Mouse (Mus musculus): ENCODE results near the gene Anp32e.
"Not testable (repeated sequence)": the region's sequence is repeated elsewhere in the genome, so short reads cannot be mapped to it uniquely, and the experiment has no call there.

The Anp32e gene

DNA sequence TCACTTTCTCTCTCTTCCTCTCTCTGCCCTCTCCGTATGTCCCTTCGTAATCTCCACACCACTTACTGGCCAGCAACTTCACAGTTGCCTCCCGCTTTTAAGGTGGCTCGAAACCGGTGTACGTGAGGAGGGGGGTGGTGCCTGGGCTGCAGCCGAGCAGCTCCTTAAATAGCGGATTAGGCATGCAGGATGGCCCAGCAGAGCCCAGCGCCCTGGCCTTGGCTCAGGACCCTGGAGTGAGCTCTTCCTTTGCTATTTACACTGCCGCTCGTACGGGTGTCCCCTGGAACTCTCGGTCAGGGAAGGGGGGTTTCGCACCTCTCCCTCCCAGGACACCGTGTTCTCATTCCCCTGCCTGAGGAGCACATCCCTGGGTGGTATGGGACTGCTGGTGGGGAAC is 24.5 kb upstream of the Anp32e start, which contains the start of gene Car14:
Gene Car14 (minus strand): TSS at position 124 of the 400 bp plus-strand sequence.
- DNase-seq (ENCODE audit: low spot score), result peak; percentile 55

DNA sequence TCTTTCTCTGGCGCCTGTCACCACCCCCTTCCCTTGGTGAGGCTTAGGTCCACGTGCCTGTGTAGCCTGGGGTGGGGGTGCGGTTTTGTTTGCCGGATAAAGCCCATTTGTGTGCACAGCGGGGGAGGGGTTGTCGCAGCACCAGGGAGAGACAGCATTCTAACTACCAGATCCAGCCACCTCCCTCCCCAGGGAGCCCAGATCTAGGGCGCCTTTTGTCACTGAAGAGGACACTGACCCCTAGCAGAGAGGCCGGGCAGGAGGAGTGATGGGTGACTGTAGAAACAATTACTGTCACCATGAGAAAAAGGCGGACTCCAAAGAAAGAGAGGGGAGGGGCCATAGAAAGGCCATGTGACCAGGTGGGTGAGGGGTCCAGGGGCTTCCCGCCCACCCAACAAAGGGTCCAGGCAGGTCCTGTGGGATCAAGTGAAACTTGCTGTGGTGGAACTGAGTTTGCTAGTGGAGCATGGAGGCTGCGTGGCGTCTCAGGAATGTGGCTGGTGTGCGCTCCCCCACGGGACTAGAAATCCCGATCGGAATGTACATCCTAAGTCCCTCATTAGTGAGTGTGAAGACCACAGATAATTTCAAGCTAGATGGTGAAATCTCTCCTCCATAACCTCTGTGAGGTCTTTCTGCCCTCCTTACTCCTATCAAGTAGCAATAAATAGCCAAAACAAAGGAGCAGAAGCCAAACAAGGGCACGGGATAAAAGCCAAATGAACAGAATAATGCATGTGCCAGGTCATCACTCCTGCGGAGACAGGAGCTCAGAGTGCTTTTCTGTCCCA is 23.7 kb upstream of the Anp32e start:
- peak; percentile 56 for DNase-seq (ENCODE audit: low spot score)

DNA sequence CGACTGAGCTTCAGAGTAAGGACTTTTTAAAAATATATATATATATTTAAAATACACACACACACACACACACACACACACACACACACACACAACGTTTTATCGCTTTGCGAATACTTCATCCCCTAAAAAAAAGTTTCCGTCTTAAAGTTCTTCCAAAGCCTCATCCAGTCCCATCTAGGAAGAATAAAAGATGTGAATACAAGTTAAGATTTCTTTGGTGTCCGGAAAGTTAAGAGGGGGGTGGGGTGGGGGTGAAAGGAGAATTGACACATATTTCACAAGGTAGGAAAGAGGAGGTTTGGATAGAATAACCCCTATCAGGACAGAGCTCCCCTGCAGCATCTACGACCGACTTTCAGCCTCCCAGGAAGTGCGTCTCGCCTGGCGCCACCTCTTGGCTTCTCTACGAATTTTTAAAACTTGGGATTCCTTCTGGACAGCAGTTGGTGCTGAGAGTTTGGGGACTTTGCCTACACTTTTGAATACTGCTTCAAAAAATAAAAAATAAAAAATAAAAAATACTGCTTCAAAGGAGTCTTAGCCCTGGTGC is 23.0 kb upstream of the Anp32e start:
- DNase-seq (ENCODE audit: low spot score), result peak; percentile 61

DNA sequence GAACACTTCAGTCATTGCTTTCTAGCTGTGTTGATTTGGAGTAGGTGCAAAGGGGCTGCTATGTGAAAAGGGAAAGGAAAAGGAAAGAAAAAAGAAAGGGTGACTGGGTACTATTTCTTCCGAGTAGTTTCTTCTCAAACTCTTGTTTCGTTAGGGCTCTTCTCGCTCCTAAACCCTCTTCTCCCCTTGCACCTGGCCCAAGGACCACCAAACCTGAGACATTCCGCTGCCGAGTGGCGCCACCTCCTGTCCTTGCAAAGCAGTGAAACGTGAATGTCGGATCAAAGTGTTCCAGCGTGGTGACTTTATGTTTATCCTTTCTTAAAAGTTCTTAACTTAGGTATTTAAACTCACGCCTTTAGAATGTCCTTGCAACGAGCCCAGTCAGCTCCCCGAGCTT is 22.2 kb upstream of the Anp32e start:
- DNase-seq (ENCODE audit: low spot score), result peak; percentile 56

DNA sequence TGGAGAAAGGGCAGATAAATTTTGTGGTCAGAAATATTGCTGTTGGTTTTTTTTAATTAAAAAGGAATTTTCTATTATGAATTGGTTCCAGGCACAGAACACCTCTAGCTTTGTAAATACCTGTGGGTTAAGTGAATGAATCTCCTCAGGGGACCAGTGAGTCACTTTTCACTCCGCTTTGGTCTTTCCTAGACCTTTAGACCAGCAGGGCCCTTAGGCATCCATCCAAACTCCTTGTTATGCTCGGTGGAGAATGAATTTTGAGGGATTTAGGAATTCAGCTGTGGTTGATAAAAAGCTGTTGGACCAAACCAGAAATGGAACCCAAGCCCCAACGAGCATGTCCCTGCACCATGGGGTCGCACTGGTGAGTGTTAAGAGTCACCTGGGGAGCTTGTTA is 21.4 kb upstream of the Anp32e start:
- no peak for DNase-seq (ENCODE audit: low spot score)

DNA sequence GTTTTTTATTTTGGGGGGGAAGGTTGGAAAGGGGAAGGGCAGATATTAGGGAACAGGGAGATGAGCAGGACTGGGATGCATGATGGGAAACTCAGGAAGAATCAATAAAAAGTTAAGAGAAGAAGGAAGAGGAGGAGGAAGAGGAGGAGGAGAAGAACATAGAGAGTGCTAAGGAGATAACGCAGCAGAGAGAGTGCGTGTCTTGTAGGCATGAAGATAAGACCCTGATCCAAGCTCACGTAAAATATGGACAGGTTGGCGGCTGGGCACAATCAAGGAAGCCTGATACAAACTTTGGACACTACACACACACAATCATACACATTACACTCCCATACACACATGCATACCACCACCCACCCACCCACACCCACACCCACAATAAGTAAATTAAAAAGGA is 14.3 kb upstream of the Anp32e start:
- DNase-seq (ENCODE audit: low spot score), result no peak

DNA sequence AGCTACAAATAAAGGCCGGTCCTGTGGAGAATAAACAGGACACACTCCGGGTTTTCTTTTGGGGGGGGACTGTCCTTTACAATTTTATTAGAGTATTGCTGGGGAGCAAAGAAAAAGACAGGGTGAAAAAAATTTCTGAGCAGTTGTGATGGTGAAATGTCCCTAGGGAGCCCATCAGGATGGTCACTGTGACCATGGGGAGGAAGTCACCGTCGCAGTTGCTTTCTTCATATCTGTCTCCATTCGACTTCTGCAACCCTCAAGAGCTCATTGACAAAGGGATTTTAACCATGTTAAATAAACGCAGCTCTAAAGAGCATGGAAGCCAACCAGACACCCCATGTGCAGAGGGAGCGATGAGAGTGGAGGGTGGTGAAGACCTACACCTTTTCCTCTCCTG is 12.3 kb upstream of the Anp32e start:
- no peak for DNase-seq (ENCODE audit: low spot score)

DNA sequence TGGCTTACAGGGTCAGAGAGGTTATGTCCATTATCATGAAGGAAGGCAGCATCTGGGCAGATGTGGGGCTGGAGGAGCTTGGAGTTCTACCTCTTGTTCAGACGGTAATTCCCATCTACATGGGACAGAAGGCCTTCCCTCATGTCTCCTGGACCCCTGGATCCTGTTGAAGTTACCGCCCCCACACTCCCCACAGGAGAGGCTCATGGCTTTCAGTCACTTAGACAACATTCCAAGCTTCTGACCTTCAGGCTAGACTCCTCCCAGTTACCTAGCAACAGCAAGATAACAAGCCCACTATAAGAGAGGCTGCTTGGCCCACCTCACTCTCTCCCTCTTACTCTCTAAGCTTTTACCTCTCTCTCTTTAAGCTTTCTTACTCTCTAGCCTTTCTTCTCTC is 8.5 kb upstream of the Anp32e start:
- DNase-seq (ENCODE audit: low spot score), result not testable (repeated sequence)

DNA sequence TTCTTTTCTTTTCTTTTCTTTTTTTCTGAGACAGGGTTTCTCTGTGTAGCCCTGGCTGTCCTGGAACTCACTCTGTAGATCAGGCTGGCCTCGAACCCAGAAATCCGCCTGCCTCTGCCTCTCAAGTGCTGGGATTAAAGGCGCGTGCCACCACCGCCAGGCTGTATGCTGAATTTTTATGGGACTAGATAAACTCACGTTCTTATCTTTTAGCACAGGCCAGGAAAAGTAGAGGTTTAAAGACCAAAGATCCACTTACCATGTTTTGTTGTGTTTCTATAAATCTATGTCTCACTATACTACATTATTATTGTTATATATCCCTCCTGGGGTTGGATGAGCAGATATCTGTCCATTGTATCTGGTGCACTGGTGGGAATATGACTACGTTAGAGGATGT is 5.6 kb upstream of the Anp32e start:
- DNase-seq (ENCODE audit: low spot score), result not testable (repeated sequence)

DNA sequence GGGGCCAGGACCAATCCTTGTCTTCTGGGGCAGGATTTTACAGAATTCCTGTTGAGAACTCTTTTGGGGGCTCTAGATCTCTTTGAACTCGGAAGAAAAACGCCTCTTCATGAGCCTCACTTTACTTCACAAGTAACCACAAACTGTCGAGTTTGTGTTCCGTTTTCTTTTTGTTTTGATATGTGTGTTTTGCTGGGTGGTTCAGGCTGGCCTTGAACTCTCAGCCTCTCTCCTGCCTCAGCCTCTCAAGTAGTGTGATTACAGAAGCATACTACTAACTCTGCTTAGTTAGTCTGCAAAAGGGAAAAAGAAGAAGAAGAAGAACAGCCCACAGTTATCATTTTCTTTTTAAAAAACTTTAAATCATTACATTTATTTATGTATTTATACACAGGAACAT is 4.9 kb upstream of the Anp32e start:
- DNase-seq (ENCODE audit: low spot score), result no peak

DNA sequence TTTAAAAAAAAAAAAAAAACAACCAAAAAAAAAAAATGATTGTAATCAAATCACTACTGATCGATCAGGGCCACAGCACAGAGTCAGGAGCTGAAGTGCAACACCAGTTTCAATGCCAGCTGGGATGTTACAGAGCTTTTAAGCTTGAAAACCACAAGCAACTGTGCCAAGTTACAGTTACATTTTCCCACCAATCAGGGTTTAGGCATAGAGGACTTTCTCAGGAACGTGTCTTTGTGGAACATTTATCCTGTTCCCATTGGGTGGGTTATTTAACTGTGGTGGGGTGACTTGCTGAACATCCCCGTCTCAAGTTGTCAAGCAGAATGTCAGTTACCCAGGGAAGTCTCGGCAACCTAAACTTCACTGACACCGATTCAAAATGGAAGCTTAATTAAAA is 4.0 kb upstream of the Anp32e start:
- DNase-seq (ENCODE audit: low spot score), result no peak

DNA sequence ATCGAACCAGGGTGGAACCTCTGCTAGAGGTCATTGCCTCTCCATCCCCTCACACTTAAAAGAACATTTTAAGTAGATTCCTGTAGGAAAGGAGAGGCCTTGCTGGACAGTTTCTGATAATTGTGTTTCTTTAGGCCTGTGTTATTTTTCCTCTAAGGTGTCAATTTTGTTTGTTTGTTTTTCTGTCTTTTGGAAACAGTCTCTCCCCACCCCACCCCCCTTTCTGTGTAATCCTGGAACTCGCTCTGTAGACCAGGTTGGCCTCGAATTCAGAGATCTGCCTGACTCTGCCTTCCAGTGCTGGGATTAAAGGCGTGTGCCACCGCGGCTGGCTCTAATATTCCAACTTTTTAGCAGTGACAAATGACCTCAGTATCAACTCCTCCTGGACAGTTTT is 787 bp upstream of the Anp32e start:
- DNase-seq (ENCODE audit: low spot score), result no peak

DNA sequence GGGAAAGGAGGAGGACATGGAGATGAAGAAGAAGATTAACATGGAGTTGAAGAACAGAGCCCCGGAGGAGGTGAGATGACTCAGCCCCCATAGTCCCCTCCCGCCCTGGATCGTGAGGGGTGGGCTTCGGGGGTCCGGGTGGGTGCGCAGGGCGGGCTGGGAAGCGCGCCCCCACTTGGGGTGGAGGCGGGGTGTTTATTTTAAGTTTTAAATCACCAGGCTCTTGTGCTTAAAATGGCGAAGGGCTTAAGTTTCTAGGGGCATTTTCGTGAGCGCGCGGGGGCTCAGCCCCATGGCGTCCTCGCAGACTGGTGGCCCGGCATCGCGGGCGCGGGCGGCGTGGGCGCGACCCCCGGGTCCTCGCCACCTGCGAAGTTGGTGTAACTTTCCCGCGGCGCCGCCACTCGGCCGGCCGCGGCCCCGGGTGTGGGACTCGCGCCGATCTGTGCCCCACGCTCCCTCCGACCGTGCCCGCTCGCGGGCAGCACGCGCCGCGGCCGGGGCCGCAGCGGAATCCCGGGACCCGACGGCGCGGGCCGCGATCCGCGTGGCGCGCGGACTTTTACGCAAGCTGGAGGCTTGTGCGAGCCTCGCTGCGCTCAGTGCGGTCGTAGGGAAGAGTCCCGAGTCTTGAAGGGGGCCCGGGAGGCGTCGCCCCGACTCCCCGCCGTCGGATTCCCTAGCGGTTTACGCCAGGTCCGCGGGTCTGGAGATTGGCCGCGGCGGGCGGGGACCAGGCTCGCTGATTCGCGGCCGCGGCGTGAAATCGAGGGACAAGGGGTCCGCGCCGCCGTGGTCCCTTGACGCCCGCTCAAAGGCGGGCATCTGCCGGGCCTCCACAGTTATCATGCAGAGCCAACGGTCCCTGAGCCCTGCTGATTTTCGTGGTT is 780 bp downstream of the Anp32e start:
- peak; percentile 55 for DNase-seq (ENCODE audit: low spot score)

DNA sequence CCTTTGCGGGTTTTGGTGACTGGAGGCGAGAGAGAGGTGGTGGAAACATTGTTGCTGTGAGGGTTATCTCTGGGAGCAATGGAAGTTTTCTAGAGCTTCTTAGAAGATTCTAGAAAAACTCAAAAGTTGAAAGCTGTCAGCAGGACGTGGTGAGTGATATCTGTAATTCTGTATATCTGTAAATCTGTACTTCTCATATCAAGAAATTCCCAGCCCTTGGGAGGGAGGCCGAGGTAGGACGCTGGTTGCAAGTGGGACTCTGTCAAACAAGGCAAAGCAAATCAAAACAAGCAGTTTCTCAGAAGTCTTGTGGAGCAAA is 1.4 kb downstream of the Anp32e start:
- no peak for DNase-seq (ENCODE audit: low spot score)

DNA sequence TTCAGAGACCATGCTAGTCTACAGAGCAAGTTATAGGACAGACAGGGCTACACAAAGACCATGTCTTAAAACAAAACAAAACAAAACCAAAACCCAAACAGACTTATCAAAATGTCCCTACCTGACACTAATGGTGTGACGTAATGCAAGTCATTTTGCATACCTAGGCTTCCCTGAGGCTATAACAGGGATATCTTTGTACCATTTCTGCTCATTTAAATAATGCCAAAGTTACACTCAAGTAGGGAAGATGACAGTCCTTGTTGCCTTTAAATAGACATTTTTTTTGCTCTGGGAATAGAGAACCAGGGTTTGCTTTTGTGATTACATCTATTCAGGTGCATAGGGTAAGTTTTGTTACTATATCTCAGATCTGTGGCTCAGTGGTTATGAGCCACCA is 2.4 kb downstream of the Anp32e start:
- DNase-seq (ENCODE audit: low spot score), result no peak

DNA sequence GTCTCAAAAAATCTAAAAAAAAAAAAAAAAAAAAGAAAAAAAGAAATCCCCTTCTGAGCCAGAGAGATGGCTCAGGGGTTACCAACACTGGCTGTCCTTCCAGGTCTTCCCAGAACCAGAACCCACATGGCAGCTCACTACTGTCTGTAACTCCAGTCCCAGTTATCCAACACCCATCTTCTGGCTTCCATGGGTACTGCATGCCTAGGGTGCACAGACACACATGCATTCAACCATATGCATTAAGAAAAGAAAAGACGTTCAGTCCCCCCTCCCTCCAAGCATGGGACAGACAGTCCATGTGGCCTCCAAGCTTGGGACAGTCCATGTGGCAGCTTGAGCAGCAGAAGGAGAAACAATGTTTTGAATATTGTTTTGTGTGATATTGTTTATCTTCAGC is 3.1 kb downstream of the Anp32e start:
- DNase-seq (ENCODE audit: low spot score), result no peak

DNA sequence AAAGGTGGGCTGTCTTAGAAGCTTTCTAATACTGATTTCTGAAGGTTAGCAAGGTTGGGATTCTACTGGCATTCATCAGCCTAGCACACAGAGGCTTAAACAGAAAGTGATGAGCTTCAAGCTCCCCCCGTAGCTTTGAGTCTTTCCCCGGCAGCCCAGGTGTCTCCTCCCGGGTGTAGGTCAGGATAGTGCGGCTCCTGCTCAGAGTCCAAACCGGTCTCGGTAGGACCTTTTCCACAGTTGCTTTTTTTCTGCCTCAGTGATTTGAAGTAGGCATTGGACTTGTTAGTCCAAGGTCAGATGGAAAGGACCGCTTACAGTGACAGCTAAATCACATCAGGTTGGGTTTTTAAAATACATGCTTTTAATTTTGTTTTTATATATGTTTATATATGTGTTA is 3.5 kb downstream of the Anp32e start:
- no peak for DNase-seq (ENCODE audit: low spot score)

DNA sequence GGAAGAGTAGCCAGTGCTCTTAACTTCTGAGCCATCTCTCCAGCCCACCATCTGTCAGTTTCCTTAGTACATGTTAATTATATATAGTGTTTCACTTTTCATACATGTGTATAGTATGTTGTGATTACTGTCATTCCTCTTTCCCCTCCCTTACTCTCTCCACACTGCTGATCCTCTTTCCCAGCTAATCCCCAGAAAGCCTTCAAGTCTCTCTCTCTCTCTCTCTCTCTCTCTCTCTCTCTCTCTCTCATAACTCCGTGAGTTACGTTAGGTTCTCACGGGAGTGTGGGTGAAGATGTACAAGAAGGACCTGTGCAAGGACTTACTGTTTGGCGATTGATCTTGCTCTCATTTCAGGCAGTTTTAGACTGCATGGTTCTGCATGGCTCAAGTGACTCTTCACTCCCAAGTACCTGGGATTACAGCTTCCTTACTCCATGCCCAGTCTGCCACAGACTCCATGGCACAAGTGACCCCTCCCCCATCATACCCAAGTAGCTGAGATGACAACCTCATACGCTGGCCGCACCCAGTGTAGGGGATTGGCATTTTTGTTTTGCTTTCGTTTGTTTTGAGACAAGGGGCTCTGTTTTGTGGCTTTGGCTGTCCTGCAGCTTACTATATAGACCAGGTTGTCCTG is 4.2 kb downstream of the Anp32e start:
- no peak for DNase-seq (ENCODE audit: low spot score)

DNA sequence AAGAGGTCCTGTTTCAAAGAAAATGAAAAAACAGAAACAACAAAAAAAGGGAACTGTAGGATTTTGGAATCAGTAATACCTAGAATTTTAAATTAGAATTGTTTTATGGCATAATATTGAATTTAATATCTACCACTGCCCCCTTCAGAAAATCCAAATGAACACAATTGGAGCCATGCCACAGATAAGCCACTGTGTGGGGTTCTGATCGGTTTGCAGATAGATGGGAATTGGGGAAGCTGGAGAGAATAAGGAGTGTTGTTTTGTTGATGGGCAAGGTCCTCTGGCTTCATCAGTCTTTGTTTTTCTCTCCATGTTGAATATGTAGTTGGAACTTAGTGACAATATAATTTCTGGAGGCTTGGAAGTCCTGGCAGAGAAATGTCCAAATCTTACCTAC is 5.4 kb downstream of the Anp32e start:
- no peak for DNase-seq (ENCODE audit: low spot score)

DNA sequence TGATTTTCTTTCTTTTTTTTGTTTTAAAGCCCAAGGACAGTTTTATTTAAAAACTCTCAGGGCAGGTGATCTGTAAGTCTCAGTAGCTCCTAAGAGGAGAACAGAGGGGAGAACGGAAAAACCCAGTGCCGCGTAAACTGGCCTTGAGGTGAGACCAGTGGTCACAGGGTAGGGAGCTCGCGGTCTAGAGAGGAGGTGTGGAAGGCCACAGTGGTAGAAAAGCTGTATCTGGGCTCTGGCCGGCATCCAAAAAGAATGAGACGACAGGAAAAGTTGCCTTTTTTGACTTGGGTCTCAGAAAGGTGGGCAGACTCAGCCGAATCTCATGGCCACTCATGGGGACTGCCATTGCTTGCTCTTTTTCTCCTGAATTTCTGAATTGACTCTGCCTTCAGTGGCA is 9.2 kb downstream of the Anp32e start:
- no peak for DNase-seq (ENCODE audit: low spot score)

DNA sequence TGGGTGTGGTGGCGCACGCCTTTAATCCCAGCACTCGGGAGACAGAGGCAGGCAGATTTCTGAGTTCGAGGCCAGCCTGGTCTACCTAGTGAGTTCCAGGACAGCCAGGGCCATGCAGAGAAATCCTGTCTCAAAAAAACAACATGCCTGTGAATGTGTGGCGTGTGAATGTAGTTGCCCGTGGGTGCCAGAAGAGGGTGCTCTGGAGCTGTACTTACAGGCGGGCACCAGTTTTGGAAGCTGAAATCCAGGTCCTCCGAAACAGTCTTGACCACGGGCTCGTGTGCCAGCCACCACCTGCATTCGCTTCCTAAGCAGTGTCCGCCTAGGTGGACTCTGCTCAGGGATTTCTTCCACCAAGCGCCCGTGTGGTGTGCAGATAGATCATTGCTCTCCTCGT is 9.8 kb downstream of the Anp32e start:
- DNase-seq (ENCODE audit: low spot score), result no peak

DNA sequence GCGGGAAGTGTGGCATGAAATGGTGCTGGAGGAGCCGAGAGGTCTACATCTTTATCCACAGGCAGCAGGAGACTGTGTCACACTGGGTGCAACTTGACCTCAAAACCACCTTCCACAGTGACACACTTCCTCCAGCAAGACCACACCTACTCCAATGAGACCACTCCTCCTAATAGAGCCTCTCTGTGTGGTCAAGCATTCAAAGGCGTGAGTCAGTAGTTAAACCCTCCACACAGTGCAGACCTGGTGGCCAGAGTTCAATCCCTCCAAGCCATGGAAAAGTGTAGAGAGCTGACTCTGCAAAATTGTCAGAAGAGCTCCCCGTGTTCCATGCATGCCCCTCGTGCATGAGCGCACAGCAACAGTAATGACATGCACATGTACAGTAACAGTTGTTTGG is 13.7 kb downstream of the Anp32e start:
- no peak for DNase-seq (ENCODE audit: low spot score)

DNA sequence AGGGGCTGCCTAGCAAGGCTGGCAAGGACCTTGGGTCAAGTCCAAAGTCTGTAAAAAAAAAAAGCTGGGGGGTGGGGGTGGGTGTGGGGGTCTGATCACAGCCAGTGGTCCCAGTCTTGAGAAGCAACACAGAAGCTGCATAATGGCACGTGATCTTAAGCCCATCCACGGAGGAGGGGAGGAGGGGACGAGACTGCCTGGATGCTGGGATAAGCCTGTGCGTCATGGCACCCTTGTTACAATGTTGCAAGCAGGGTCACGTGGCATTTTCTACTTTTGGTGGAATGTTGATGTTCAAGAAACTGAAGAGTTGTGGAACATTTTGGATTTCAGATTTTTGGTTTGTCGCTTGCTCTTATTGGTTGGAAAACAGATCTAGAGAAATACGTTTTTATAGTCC is 14.2 kb downstream of the Anp32e start:
- no peak for DNase-seq (ENCODE audit: low spot score)

Measured in ovary, postnatal 36 days (tissue).